Mouse (Mus musculus) hindbrain, embryonic 16.5 days (tissue): ENCODE data around the gene Slc35f6. TPM values are rescaled to one million over a fixed set of nuclear protein-coding genes. Genes with fewer than 3 reads are reported as not detected.
A peak's percentile ranks its signal among the peaks of the same experiment; 100 is the strongest.

Experiments
- ATAC-seq: fragments of 200-750 bp; cut with Nextera tagmentation; 2 replicates; pipeline ENCODE4 v1.8.0; 2017; ENCODE audit warnings: moderate TSS enrichment, moderate library complexity
- H3K27ac ChIP-seq: fragments of 300-500 bp; sonication (generic); 2 replicates; pipeline ENCODE4 v1.5.1; 2014; ENCODE audit warnings: low read depth, mild to moderate bottlenecking, control low read depth, low read length, moderate library complexity
- H3K27me3 ChIP-seq: fragments of 300-500 bp; sonication (generic); replicated peaks from 2 replicates; pipeline ENCODE4 v1.6.1; 2014; ENCODE audit warnings: low read length; ENCODE audit not compliant: control insufficient read depth, insufficient read depth
- H3K36me3 ChIP-seq: fragments of 300-500 bp; sonication (generic); 2 replicates; pipeline ENCODE4 v1.6.1; 2014; ENCODE audit warnings: mild to moderate bottlenecking, low read length, moderate library complexity, mixed read lengths; ENCODE audit not compliant: control insufficient read depth, insufficient read depth
- H3K4me1 ChIP-seq: fragments of 300-500 bp; sonication (generic); 2 replicates; pipeline ENCODE4 v1.6.1; 2014; ENCODE audit warnings: low read depth, low read length; ENCODE audit not compliant: control insufficient read depth, insufficient read depth
- H3K4me2 ChIP-seq: fragments of 300-500 bp; sonication (generic); 2 replicates; pipeline ENCODE4 v1.6.1; 2014; ENCODE audit warnings: mild to moderate bottlenecking, low read length, control low read depth, moderate library complexity
- H3K4me3 ChIP-seq: fragments of 300-500 bp; sonication (generic); 2 replicates; pipeline ENCODE4 v1.5.1; 2014; ENCODE audit warnings: mild to moderate bottlenecking, low read length, control low read depth, moderate library complexity
- H3K9ac ChIP-seq: fragments of 300-500 bp; sonication (generic); 2 replicates; pipeline ENCODE4 v1.6.1; 2014; ENCODE audit warnings: low read depth, mild to moderate bottlenecking, control low read depth, low read length, moderate library complexity
- H3K9me3 ChIP-seq: fragments of 300-500 bp; sonication (generic); 2 replicates; pipeline ENCODE4 v1.6.1; 2014; ENCODE audit warnings: mild to moderate bottlenecking, low read length, moderate library complexity; ENCODE audit not compliant: control insufficient read depth
- WGBS: fragments of 180-500 bp; shearing (Covaris S2); extraction: QIAGEN DNeasy Blood & Tissue Kit; methylation state at CpG from one replicate; pipeline ENCODE4 v1.1.7; 2014; 5-methylcytosine and 5-hydroxymethylcytosine counted together
- polyA plus RNA-seq: library from polyadenylated mRNA; unstranded; fragments of >200 nt; fragmentation: Nextera tagmentation; extraction: Ambion mirVana; gene quantifications from 2 replicates; pipeline ENCODE4 v1.2.1, GENCODE M21; 2015

Gene Slc35f6
- polyA plus RNA-seq, 1 experiment from 2014 or later, result 33.6 TPM

DNA sequence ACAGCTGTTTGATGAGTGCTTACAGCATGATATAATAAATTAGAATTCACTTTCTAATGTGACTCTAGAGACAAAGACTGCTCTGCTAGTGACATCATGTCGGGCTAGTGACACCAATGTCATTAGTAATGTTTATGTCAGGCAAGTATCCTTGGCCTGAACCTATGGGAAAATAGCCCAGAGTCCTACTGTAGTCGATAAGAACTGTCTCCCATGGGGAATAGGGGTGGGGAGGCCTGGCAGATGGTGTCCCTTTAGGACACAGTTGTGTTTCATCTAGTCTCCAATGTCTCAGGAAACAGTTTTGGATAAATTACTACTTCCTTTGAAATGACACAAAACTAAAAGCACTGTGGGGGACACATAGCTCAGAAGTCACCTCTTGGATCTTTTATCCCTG, 1.7 kb upstream of the Slc35f6 start:
- H3K4me3 ChIP-seq, result no peak overlapping the region
- H3K9me3 ChIP-seq, result no peaks in the 10 kb centered on the region
- H3K9ac ChIP-seq, result no peak overlapping the region
- no peak overlapping the region for H3K4me2 ChIP-seq
- H3K4me1 ChIP-seq, result peaks cover 13% of the 10 kb centered on the region
- no peaks in the 10 kb centered on the region for H3K36me3 ChIP-seq
- H3K27me3 ChIP-seq, result no peaks in the 10 kb centered on the region
- no peak overlapping the region for H3K27ac ChIP-seq
- WGBS, result 59% methylated on average over 2 of the region's 2 CpGs
- ATAC-seq, result no peak

GRCm38 (mm10) chr5:30647396-30647795, 337 bp upstream of the Slc35f6 start:
- WGBS, result 10% methylated on average over 9 of the region's 9 CpGs
- H3K27me3 ChIP-seq, result no peaks in the 10 kb centered on the region

DNA sequence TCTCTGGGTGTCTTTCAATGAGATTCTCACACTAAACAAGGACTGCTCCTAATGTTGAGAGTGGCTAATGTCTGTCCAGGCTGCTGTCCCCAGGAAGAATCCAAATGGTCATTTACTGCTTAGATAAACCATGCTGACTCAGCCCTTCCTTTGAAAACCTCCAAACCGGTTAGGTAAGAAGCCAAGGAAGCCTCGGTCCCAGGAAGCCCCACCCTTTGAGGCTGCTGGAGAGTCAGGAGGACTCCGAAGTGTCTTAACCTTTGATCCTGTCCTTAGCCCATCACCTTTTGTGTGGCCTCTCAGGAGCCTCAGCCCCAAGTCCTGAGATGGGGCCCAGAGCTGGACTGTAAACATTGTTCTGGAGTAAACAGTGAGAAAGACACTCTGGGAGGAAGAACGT, 1.8 kb downstream of the Slc35f6 start:
- H3K4me3 ChIP-seq, result no peak overlapping the region
- no peak for ATAC-seq
- WGBS, result 82% methylated on average over 4 of the region's 4 CpGs

More at GRCm38 (mm10) chr5:30647396-30647795, 337 bp upstream of the Slc35f6 start:
- ATAC-seq, result no peak
- H3K4me2 ChIP-seq, result peak overlapping the region; percentile 87
- peaks cover 13% of the 10 kb centered on the region for H3K4me1 ChIP-seq
- H3K4me3 ChIP-seq, result peak overlapping the region; percentile 78
- H3K36me3 ChIP-seq, result no peaks in the 10 kb centered on the region
- H3K9me3 ChIP-seq, result no peaks in the 10 kb centered on the region
- peak overlapping the region; percentile 79 for H3K27ac ChIP-seq
- peak overlapping the region; percentile 79 for H3K9ac ChIP-seq

GRCm38 (mm10) chr5:30650756-30651155, 3.0 kb downstream of the Slc35f6 start:
- H3K27me3 ChIP-seq, result no peaks in the 10 kb centered on the region
- ATAC-seq, result no peak
- H3K27ac ChIP-seq, result no peak overlapping the region

More for the DNA sequence above, 1.8 kb downstream of the Slc35f6 start:
- no peak overlapping the region for H3K9ac ChIP-seq
- H3K4me1 ChIP-seq, result peaks cover 13% of the 10 kb centered on the region
- H3K36me3 ChIP-seq, result no peaks in the 10 kb centered on the region
- H3K27me3 ChIP-seq, result no peaks in the 10 kb centered on the region
- H3K4me2 ChIP-seq, result no peak overlapping the region
- no peak overlapping the region for H3K27ac ChIP-seq
- no peaks in the 10 kb centered on the region for H3K9me3 ChIP-seq

DNA sequence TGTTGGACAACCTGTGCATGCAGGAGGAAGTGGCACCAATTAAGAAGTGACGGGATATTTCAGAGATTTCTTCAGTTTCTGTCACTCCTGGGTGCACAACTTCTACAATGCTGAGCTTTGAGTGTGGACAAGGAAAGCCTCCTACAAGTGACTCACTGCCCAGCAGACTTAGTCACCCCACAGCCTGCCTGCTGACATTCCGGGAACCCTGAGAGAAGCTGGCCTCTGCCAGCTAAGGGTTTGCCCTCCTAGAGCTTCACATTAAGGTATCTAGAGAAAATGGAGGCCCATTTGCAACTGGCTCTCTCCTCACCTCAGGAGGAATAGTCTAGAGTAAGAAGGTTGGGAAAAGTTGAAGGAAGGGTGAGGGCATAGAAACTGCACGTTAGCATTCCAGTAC, 3.8 kb downstream of the Slc35f6 start:
- Histone ChIP-seq H3K4me1 (peaks cover 13% of the 10 kb centered on the region), H3K9ac (no peak overlapping the region), H3K27me3 (no peaks in the 10 kb centered on the region), H3K9me3 (no peaks in the 10 kb centered on the region), H3K27ac (no peak overlapping the region), H3K4me3 (no peak overlapping the region), H3K4me2 (no peak overlapping the region), H3K36me3 (0 out of 2 replicates have a peak, but pooled peaks cover 5% of the 10 kb centered on the region)
- no peak for ATAC-seq
- 91% methylated on average over 3 of the region's 3 CpGs for WGBS

More at GRCm38 (mm10) chr5:30650756-30651155, 3.0 kb downstream of the Slc35f6 start:
- Histone ChIP-seq H3K9ac (no peak overlapping the region), H3K36me3 (0 out of 2 replicates have a peak, but pooled peaks cover under 1% of the 10 kb centered on the region), H3K4me1 (peaks cover 13% of the 10 kb centered on the region), H3K4me2 (no peak overlapping the region), H3K4me3 (no peak overlapping the region), H3K9me3 (no peaks in the 10 kb centered on the region)
- 89% methylated on average over 3 of the region's 3 CpGs for WGBS

DNA sequence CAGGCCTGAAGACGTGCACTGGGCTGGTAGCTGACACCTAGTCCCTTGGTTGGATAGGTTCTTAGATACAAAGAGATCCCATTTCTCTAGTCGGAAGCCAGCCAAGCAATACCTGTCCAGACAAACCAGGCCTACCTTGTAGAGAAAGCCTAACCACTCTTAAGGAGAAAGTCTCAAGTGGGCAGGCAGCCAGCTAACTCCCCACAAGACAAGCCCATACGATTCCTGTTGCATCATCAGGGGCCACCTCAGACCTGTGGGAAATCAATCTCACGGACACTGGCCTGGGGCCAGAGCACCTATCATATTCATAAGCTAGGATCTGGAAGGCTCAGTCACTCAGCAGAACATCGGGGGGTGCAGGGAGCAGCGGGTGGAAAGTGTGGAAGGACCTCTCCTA, 5.5 kb downstream of the Slc35f6 start:
- Histone ChIP-seq H3K4me3 (no peak overlapping the region), H3K27me3 (no peaks in the 10 kb centered on the region), H3K9me3 (no peaks in the 10 kb centered on the region), H3K27ac (no peak overlapping the region), H3K4me1 (peaks cover 13% of the 10 kb centered on the region), H3K36me3 (peaks cover 17% of the 10 kb centered on the region; the same call in 1 of the 2 replicates), H3K9ac (no peak overlapping the region), H3K4me2 (no peak overlapping the region)
- 89% methylated on average over 6 of the region's 6 CpGs for WGBS
- no peak for ATAC-seq

DNA sequence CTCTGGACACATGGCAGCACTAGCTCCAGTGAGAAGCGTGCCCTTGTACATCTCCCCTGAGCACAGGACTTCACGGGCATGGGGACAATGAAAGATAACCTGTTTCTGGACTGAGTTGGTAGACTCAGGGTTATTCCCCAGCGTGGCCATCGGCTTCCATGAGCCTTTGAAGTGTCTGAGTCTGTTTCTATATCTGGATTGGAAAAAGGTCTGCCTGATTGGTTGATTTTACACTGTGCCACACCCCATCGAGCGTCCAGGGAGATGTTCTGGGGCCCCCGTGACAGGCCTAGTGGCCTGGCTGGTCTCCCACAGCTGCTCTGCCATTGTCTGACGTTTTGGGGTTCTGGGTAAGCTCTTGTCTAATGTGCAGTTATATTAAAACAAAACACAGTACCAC, 7.3 kb downstream of the Slc35f6 start:
- Histone ChIP-seq H3K27me3 (no peaks in the 10 kb centered on the region), H3K9ac (no peak overlapping the region), H3K4me1 (no peaks in the 10 kb centered on the region), H3K4me3 (no peak overlapping the region), H3K9me3 (no peaks in the 10 kb centered on the region), H3K27ac (no peak overlapping the region), H3K4me2 (no peak overlapping the region), H3K36me3 (peaks cover 17% of the 10 kb centered on the region; the same call in 1 of the 2 replicates)
- no peak for ATAC-seq
- 80% methylated on average over 8 of the region's 8 CpGs for WGBS

GRCm38 (mm10) chr5:30655526-30656195, 7.9 kb downstream of the Slc35f6 start:
- H3K9ac ChIP-seq, result no peak overlapping the region
- WGBS, result 91% methylated on average over 6 of the region's 6 CpGs
- ATAC-seq, result no peak
- H3K4me1 ChIP-seq, result no peaks in the 10 kb centered on the region
- H3K27me3 ChIP-seq, result no peaks in the 10 kb centered on the region
- H3K36me3 ChIP-seq, result peaks cover 17% of the 10 kb centered on the region; the same call in 1 of the 2 replicates
- H3K9me3 ChIP-seq, result no peaks in the 10 kb centered on the region
- no peak overlapping the region for H3K4me3 ChIP-seq
- no peak overlapping the region for H3K4me2 ChIP-seq
- H3K27ac ChIP-seq, result no peak overlapping the region

- WGBS, result 87% methylated on average over 4 of the region's 4 CpGs
- H3K36me3 ChIP-seq, result peaks cover 17% of the 10 kb centered on the region; the same call in 1 of the 2 replicates
- no peaks in the 10 kb centered on the region for H3K9me3 ChIP-seq
- H3K4me3 ChIP-seq, result no peak overlapping the region
- H3K4me2 ChIP-seq, result no peak overlapping the region
- no peaks in the 10 kb centered on the region for H3K27me3 ChIP-seq
- no peak overlapping the region for H3K9ac ChIP-seq
- no peak for ATAC-seq
- H3K27ac ChIP-seq, result no peak overlapping the region
- no peaks in the 10 kb centered on the region for H3K4me1 ChIP-seq
These were observed 11.3 kb downstream of the Slc35f6 start for GRCm38 (mm10) chr5:30659042-30659441.
